Mouse (Mus musculus) megakaryocyte, embryonic 14.5 days (primary cell): ENCODE measurements around the gene Gpx3.

Experiments
- FLI1 ChIP-seq: IDR thresholded peaks from 2 replicates; pipeline ENCODE4 v1.6.1; 2012; ENCODE audit warnings: low read length, inconsistent platforms, mixed read lengths
- GATA1 ChIP-seq: IDR thresholded peaks from 3 replicates; pipeline ENCODE4 v1.6.1; 2012; ENCODE audit warnings: mixed read lengths, low read length, inconsistent platforms, borderline replicate concordance

DNA sequence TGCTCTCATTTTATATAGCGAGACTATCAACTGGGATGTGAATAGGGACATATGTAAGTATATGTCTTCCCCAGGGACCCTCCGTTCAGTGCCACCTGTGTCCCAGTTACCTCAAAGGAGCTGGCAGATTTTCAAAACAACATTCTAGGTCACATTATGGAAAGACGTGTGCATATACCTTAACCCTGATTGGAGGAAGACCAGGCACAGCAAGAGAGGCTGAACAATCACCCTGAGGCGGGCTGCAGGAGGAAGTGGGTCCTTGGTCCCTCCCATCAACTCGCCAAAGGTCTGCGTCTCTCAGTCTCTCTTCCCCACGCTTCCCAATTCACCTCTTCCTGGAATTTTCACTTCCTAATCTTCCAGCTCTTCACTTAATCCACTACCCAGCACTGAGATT is 54.7 kb downstream of the Gpx3 start:
- no peak for TF ChIP-seq GATA1
- no peak for TF ChIP-seq FLI1
